Mouse (Mus musculus): ENCODE measurements around the gene Polh.
A peak's percentile ranks its signal among the peaks of the same experiment; 100 is the strongest.

Gene Polh

GRCm38 (mm10) chr17:46202421-46203071, at the start of gene Polh, which contains the start of gene Xpo5:
TSS of gene Polh (minus strand) at chr17:46202645.
TSS of gene Xpo5 (plus strand) at chr17:46202782.
- DNase-seq (ENCODE audit: low spot score in 2 of 2), result peak; percentile 85 to 94

- no peak for DNase-seq (ENCODE audit: low spot score in 2 of 2)
Measured at GRCm38 (mm10) chr17:46251174-46251573, 48.7 kb upstream of the Polh start.

GRCm38 (mm10) chr17:46248189-46248522, 45.7 kb upstream of the Polh start:
- DNase-seq (ENCODE audit: low spot score in 2 of 2), result no peak

- DNase-seq (ENCODE audit: low spot score in 2 of 2), result peak; percentile 86 to 93
Measured at GRCm38 (mm10) chr17:46247512-46248188, 45.2 kb upstream of the Polh start, which contains the start of the genes Polr1c and Yipf3. TSS of gene Polr1c (minus strand) at chr17:46248054. TSS of gene Yipf3 (plus strand) at chr17:46248080.

GRCm38 (mm10) chr17:46244579-46244978, 42.1 kb upstream of the Polh start:
- no peak for DNase-seq (ENCODE audit: low spot score in 2 of 2)

GRCm38 (mm10) chr17:46243624-46244023, 41.2 kb upstream of the Polh start:
- no peak for DNase-seq (ENCODE audit: low spot score in 2 of 2)

- no peak for DNase-seq (ENCODE audit: low spot score in 2 of 2)
Measured at GRCm38 (mm10) chr17:46242993-46243392, 40.5 kb upstream of the Polh start.

- DNase-seq (ENCODE audit: low spot score in 2 of 2), result no peak
Measured at GRCm38 (mm10) chr17:46242274-46242673, 39.8 kb upstream of the Polh start.

- no peak for DNase-seq (ENCODE audit: low spot score in 2 of 2)
Measured at GRCm38 (mm10) chr17:46241471-46241870, 39.0 kb upstream of the Polh start.

- DNase-seq (ENCODE audit: low spot score in 2 of 2), result no peak
Measured at GRCm38 (mm10) chr17:46239516-46240114, 37.2 kb upstream of the Polh start.

GRCm38 (mm10) chr17:46237480-46237879, 35.0 kb upstream of the Polh start:
- DNase-seq (ENCODE audit: low spot score in 2 of 2), result no peak

GRCm38 (mm10) chr17:46237079-46237478, 34.6 kb upstream of the Polh start:
- DNase-seq (ENCODE audit: low spot score in 2 of 2), result no peak

- no peak for DNase-seq (ENCODE audit: low spot score in 2 of 2)
Measured at GRCm38 (mm10) chr17:46236067-46236466, 33.6 kb upstream of the Polh start.

- no peak for DNase-seq (ENCODE audit: low spot score in 2 of 2)
Measured at GRCm38 (mm10) chr17:46227576-46227975, 25.1 kb upstream of the Polh start.

- DNase-seq (ENCODE audit: low spot score in 2 of 2), result no peak
Measured at GRCm38 (mm10) chr17:46221601-46222000, 19.2 kb upstream of the Polh start.

- no peak for DNase-seq (ENCODE audit: low spot score in 2 of 2)
Measured at GRCm38 (mm10) chr17:46210550-46210949, 8.1 kb upstream of the Polh start.

GRCm38 (mm10) chr17:46206676-46207075, 4.2 kb upstream of the Polh start:
- no peak for DNase-seq (ENCODE audit: low spot score in 2 of 2)

GRCm38 (mm10) chr17:46203078-46203477, 633 bp upstream of the Polh start:
- DNase-seq (ENCODE audit: low spot score in 2 of 2), result no peak

GRCm38 (mm10) chr17:46201151-46201550, 1.3 kb downstream of the Polh start:
- no peak for DNase-seq (ENCODE audit: low spot score in 2 of 2)

GRCm38 (mm10) chr17:46188829-46189228, 13.6 kb downstream of the Polh start:
- DNase-seq (ENCODE audit: low spot score in 2 of 2), result no peak

- no peak for DNase-seq (ENCODE audit: low spot score in 2 of 2)
Measured at GRCm38 (mm10) chr17:46182273-46182672, 20.2 kb downstream of the Polh start.

GRCm38 (mm10) chr17:46170538-46170937, 31.9 kb downstream of the Polh start:
- no peak for DNase-seq (ENCODE audit: low spot score in 2 of 2)

- DNase-seq (ENCODE audit: low spot score in 2 of 2), result no peak
Measured at GRCm38 (mm10) chr17:46168768-46169167, 33.7 kb downstream of the Polh start.

All from cerebellum, postnatal 4 days (tissue).